Mouse (Mus musculus): ENCODE results near the gene 4933427D14Rik. TPM values are rescaled to one million over a fixed set of nuclear protein-coding genes. Genes with fewer than 3 reads are reported as not detected.

4933427D14Rik gene
- polyA plus RNA-seq, 1 experiment from 2014 or later, result 17.8 TPM

- no peak for DNase-seq (ENCODE audit: low spot score)
- no peak overlapping the region for H3K4me3 ChIP-seq (ENCODE audit: low read depth, low read length)
- no peaks in the 10 kb centered on the region for H3K9me3 ChIP-seq (ENCODE audit: control insufficient read depth, low read length)
- no peak overlapping the region for H3K4me2 ChIP-seq (replicated peaks; ENCODE audit: low read depth, low read length)
- no peak for ATAC-seq (ENCODE audit: low FRiP score)
- peaks cover 31% of the 10 kb centered on the region for H3K27me3 ChIP-seq (ENCODE audit: control insufficient read depth, insufficient read depth, low read length)
- 22% methylated on average over 3 of the region's 3 CpGs for WGBS
- no peak overlapping the region for H3K27ac ChIP-seq (ENCODE audit: low read depth, low read length)
- H3K36me3 ChIP-seq (ENCODE audit: control insufficient read depth, insufficient read depth, low read length), result no peaks in the 10 kb centered on the region
- peaks cover 5% of the 10 kb centered on the region; the same call in 1 of the 2 replicates for H3K4me1 ChIP-seq (replicated peaks; ENCODE audit: control insufficient read depth, insufficient read depth, low read length)
- no peak overlapping the region for H3K9ac ChIP-seq (ENCODE audit: low read depth, low read length)
Observed at GRCm38 (mm10) chr11:72132266-72132665, 75.0 kb downstream of the 4933427D14Rik start.

GRCm38 (mm10) chr11:72131697-72132096, 75.6 kb downstream of the 4933427D14Rik start:
- Histone ChIP-seq H3K4me2 (replicated peaks; ENCODE audit: low read depth, low read length) (no peak overlapping the region), H3K9me3 (ENCODE audit: control insufficient read depth, low read length) (no peaks in the 10 kb centered on the region), H3K36me3 (ENCODE audit: control insufficient read depth, insufficient read depth, low read length) (no peaks in the 10 kb centered on the region), H3K4me3 (ENCODE audit: low read depth, low read length) (no peak overlapping the region), H3K27me3 (ENCODE audit: control insufficient read depth, insufficient read depth, low read length) (peaks cover 26% of the 10 kb centered on the region), H3K9ac (ENCODE audit: low read depth, low read length) (no peak overlapping the region), H3K27ac (ENCODE audit: low read depth, low read length) (no peak overlapping the region), H3K4me1 (replicated peaks; ENCODE audit: control insufficient read depth, insufficient read depth, low read length) (peaks cover 5% of the 10 kb centered on the region; the same call in 1 of the 2 replicates)
- ATAC-seq (ENCODE audit: low FRiP score) (no peak), DNase-seq (ENCODE audit: low spot score) (no peak)
- 95% methylated on average over 1 of the region's 1 CpGs for WGBS

- Histone ChIP-seq H3K9ac (ENCODE audit: low read depth, low read length) (no peak overlapping the region), H3K27me3 (ENCODE audit: control insufficient read depth, insufficient read depth, low read length) (peaks cover 22% of the 10 kb centered on the region), H3K4me2 (replicated peaks; ENCODE audit: low read depth, low read length) (no peak overlapping the region), H3K4me1 (replicated peaks; ENCODE audit: control insufficient read depth, insufficient read depth, low read length) (peaks cover 5% of the 10 kb centered on the region; the same call in 1 of the 2 replicates), H3K27ac (ENCODE audit: low read depth, low read length) (no peak overlapping the region), H3K9me3 (ENCODE audit: control insufficient read depth, low read length) (no peaks in the 10 kb centered on the region), H3K36me3 (ENCODE audit: control insufficient read depth, insufficient read depth, low read length) (no peaks in the 10 kb centered on the region), H3K4me3 (ENCODE audit: low read depth, low read length) (no peak overlapping the region)
- ATAC-seq (ENCODE audit: low FRiP score), result no peak
- 79% methylated on average over 3 of the region's 3 CpGs for WGBS
- no peak for DNase-seq (ENCODE audit: low spot score)
Observed at GRCm38 (mm10) chr11:72130905-72131304, 76.4 kb downstream of the 4933427D14Rik start.

GRCm38 (mm10) chr11:72130472-72130871, 76.8 kb downstream of the 4933427D14Rik start:
- no peaks in the 10 kb centered on the region for H3K36me3 ChIP-seq (ENCODE audit: control insufficient read depth, insufficient read depth, low read length)
- H3K4me1 ChIP-seq (replicated peaks; ENCODE audit: control insufficient read depth, insufficient read depth, low read length), result peaks cover 5% of the 10 kb centered on the region; the same call in 1 of the 2 replicates
- no peak for ATAC-seq (ENCODE audit: low FRiP score)
- H3K4me2 ChIP-seq (replicated peaks; ENCODE audit: low read depth, low read length), result no peak overlapping the region
- WGBS, result 56% methylated on average over 3 of the region's 3 CpGs
- DNase-seq (ENCODE audit: low spot score), result no peak
- no peak overlapping the region for H3K9ac ChIP-seq (ENCODE audit: low read depth, low read length)
- H3K27me3 ChIP-seq (ENCODE audit: control insufficient read depth, insufficient read depth, low read length), result peaks cover 22% of the 10 kb centered on the region
- H3K27ac ChIP-seq (ENCODE audit: low read depth, low read length), result no peak overlapping the region
- no peaks in the 10 kb centered on the region for H3K9me3 ChIP-seq (ENCODE audit: control insufficient read depth, low read length)
- H3K4me3 ChIP-seq (ENCODE audit: low read depth, low read length), result no peak overlapping the region

- whole genome bisulfite sequencing, result 16% methylated on average over 11 of the region's 11 CpGs
- ATAC-seq (ENCODE audit: low FRiP score) (no peak), DNase-seq (ENCODE audit: low spot score) (no peak)
- Histone ChIP-seq H3K9ac (ENCODE audit: low read depth, low read length) (no peak overlapping the region), H3K4me1 (replicated peaks; ENCODE audit: control insufficient read depth, insufficient read depth, low read length) (peaks cover under 1% of the 10 kb centered on the region; the same call in 1 of the 2 replicates), H3K27me3 (ENCODE audit: control insufficient read depth, insufficient read depth, low read length) (peaks cover 19% of the 10 kb centered on the region), H3K36me3 (ENCODE audit: control insufficient read depth, insufficient read depth, low read length) (no peaks in the 10 kb centered on the region), H3K27ac (ENCODE audit: low read depth, low read length) (no peak overlapping the region), H3K9me3 (ENCODE audit: control insufficient read depth, low read length) (no peaks in the 10 kb centered on the region), H3K4me2 (replicated peaks; ENCODE audit: low read depth, low read length) (no peak overlapping the region), H3K4me3 (ENCODE audit: low read depth, low read length) (no peak overlapping the region)
Observed at GRCm38 (mm10) chr11:72130021-72130420, 77.2 kb downstream of the 4933427D14Rik start.

GRCm38 (mm10) chr11:72129032-72129894, 78.0 kb downstream of the 4933427D14Rik start:
- no peak overlapping the region for H3K9ac ChIP-seq (ENCODE audit: low read depth, low read length)
- DNase-seq (ENCODE audit: low spot score) (no peak), ATAC-seq (ENCODE audit: low FRiP score) (no peak)
- H3K36me3 ChIP-seq (ENCODE audit: control insufficient read depth, insufficient read depth, low read length), result no peaks in the 10 kb centered on the region
- no peak overlapping the region for H3K4me3 ChIP-seq (ENCODE audit: low read depth, low read length)
- no peak overlapping the region for H3K4me2 ChIP-seq (replicated peaks; ENCODE audit: low read depth, low read length)
- H3K27me3 ChIP-seq (ENCODE audit: control insufficient read depth, insufficient read depth, low read length), result peaks cover 12% of the 10 kb centered on the region
- 75% methylated on average over 8 of the region's 8 CpGs for WGBS
- H3K27ac ChIP-seq (ENCODE audit: low read depth, low read length), result no peak overlapping the region
- no peaks in the 10 kb centered on the region for H3K4me1 ChIP-seq (replicated peaks; ENCODE audit: control insufficient read depth, insufficient read depth, low read length)
- H3K9me3 ChIP-seq (ENCODE audit: control insufficient read depth, low read length), result no peaks in the 10 kb centered on the region

GRCm38 (mm10) chr11:72127450-72128189, 79.6 kb downstream of the 4933427D14Rik start:
- Histone ChIP-seq H3K9ac (ENCODE audit: low read depth, low read length) (no peak overlapping the region), H3K9me3 (ENCODE audit: control insufficient read depth, low read length) (no peaks in the 10 kb centered on the region), H3K27me3 (ENCODE audit: control insufficient read depth, insufficient read depth, low read length) (peaks cover 4% of the 10 kb centered on the region; the same call in 1 of the 2 replicates), H3K4me1 (replicated peaks; ENCODE audit: control insufficient read depth, insufficient read depth, low read length) (no peaks in the 10 kb centered on the region), H3K4me3 (ENCODE audit: low read depth, low read length) (no peak overlapping the region), H3K4me2 (replicated peaks; ENCODE audit: low read depth, low read length) (no peak overlapping the region), H3K27ac (ENCODE audit: low read depth, low read length) (no peak overlapping the region), H3K36me3 (ENCODE audit: control insufficient read depth, insufficient read depth, low read length) (no peaks in the 10 kb centered on the region)
- DNase-seq (ENCODE audit: low spot score) (no peak), ATAC-seq (ENCODE audit: low FRiP score) (no peak)
- 71% methylated on average over 5 of the region's 5 CpGs for WGBS

GRCm38 (mm10) chr11:72125781-72126180, 81.5 kb downstream of the 4933427D14Rik start:
- no peaks in the 10 kb centered on the region for H3K4me1 ChIP-seq (replicated peaks; ENCODE audit: control insufficient read depth, insufficient read depth, low read length)
- H3K4me2 ChIP-seq (replicated peaks; ENCODE audit: low read depth, low read length), result no peak overlapping the region
- 74% methylated on average over 3 of the region's 3 CpGs for WGBS

More at GRCm38 (mm10) chr11:72125781-72126180, 81.5 kb downstream of the 4933427D14Rik start:
- H3K36me3 ChIP-seq (ENCODE audit: control insufficient read depth, insufficient read depth, low read length), result no peaks in the 10 kb centered on the region
- H3K27me3 ChIP-seq (ENCODE audit: control insufficient read depth, insufficient read depth, low read length), result no peaks in the 10 kb centered on the region
- H3K27ac ChIP-seq (ENCODE audit: low read depth, low read length), result no peak overlapping the region
- no peak overlapping the region for H3K9ac ChIP-seq (ENCODE audit: low read depth, low read length)
- H3K4me3 ChIP-seq (ENCODE audit: low read depth, low read length), result no peak overlapping the region
- ATAC-seq (ENCODE audit: low FRiP score), result no peak
- DNase-seq (ENCODE audit: low spot score), result no peak
- H3K9me3 ChIP-seq (ENCODE audit: control insufficient read depth, low read length), result no peaks in the 10 kb centered on the region
